Mouse (Mus musculus) olfactory bulb, adult 2 months (tissue): Measurements from ENCODE around the gene Ctnnbl1.

Source experiments
- CTCF ChIP-seq: fragments of 200-500 bp; IDR thresholded peaks from 2 replicates; pipeline ENCODE4 v1.5.1; 2012; ENCODE audit warnings: low read depth, mild to moderate bottlenecking, low read length, moderate library complexity; ENCODE audit not compliant: insufficient read depth
- POLR2A ChIP-seq: fragments of 200-500 bp; IDR thresholded peaks from 2 replicates; pipeline ENCODE4 v1.6.1; 2012; ENCODE audit warnings: mild to moderate bottlenecking, low read depth, low read length, moderate library complexity; ENCODE audit not compliant: insufficient read depth

GRCm38 (mm10) chr2:157801505-157802357 lies 64.5 kb downstream of the Ctnnbl1 start:
- TF ChIP-seq CTCF, result no peak
- TF ChIP-seq POLR2A, result no peak
